Mouse (Mus musculus) intestine, embryonic 14.5 days (tissue): ENCODE measurements around the gene Ttc7b. TPM values are rescaled to one million over a fixed set of nuclear protein-coding genes. Genes with fewer than 3 reads are reported as not detected.
A peak's percentile ranks its signal among the peaks of the same experiment; 100 is the strongest.

Source experiments
- ATAC-seq: fragments of 200-750 bp; cut with Nextera tagmentation; replicated peaks from 2 replicates; pipeline ENCODE4 v1.8.0; 2017; ENCODE audit warnings: low read depth, moderate number of reproducible peaks, moderate TSS enrichment, moderate library complexity; ENCODE audit not compliant: low FRiP score, low TSS enrichment
- DNase-seq: peaks from one replicate; pipeline ENCODE4 v3.0.0-alpha.2; 2018; ENCODE audit warnings: low spot score
- H3K27ac ChIP-seq: fragments of 300-500 bp; sonication (generic); 2 replicates; pipeline ENCODE4 v1.5.1; 2014; ENCODE audit warnings: low read depth, mild to moderate bottlenecking, control low read depth
- H3K27me3 ChIP-seq: fragments of 300-500 bp; sonication (generic); replicated peaks from 2 replicates; pipeline ENCODE4 v1.6.1; 2014; ENCODE audit warnings: low read length, control low read depth; ENCODE audit not compliant: control insufficient read depth, insufficient read depth
- H3K36me3 ChIP-seq: fragments of 300-500 bp; sonication (generic); 2 replicates; pipeline ENCODE4 v1.6.1; 2014; ENCODE audit warnings: low read length, control low read depth; ENCODE audit not compliant: control insufficient read depth, insufficient read depth
- H3K4me1 ChIP-seq: fragments of 300-500 bp; sonication (generic); replicated peaks from 2 replicates; pipeline ENCODE4 v1.6.1; 2014; ENCODE audit warnings: low read length, control low read depth, mixed read lengths; ENCODE audit not compliant: control insufficient read depth, insufficient read depth
- H3K4me2 ChIP-seq: fragments of 300-500 bp; sonication (generic); 2 replicates; pipeline ENCODE4 v1.6.1; 2014; ENCODE audit warnings: low read length
- H3K4me3 ChIP-seq: fragments of 300-500 bp; sonication (generic); 2 replicates; pipeline ENCODE4 v1.5.1; 2014; ENCODE audit warnings: low read depth, low read length, control low read depth, mixed read lengths
- H3K9ac ChIP-seq: fragments of 300-500 bp; sonication (generic); 2 replicates; pipeline ENCODE4 v1.6.1; 2014; ENCODE audit warnings: mild to moderate bottlenecking, low read length
- H3K9me3 ChIP-seq: fragments of 300-500 bp; sonication (generic); 2 replicates; pipeline ENCODE4 v1.6.1; 2016; ENCODE audit warnings: low read length, control low read depth; ENCODE audit not compliant: control insufficient read depth
- WGBS: fragments of 180-500 bp; shearing (Covaris S2); extraction: QIAGEN DNeasy Blood & Tissue Kit; methylation state at CpG from one replicate; pipeline ENCODE4 v1.1.7; 2014; 5-methylcytosine and 5-hydroxymethylcytosine counted together
- polyA plus RNA-seq: library from polyadenylated mRNA; unstranded; fragments of >200 nt; fragmentation: Nextera tagmentation; extraction: Ambion mirVana; gene quantifications from 2 replicates; pipeline ENCODE4 v1.2.1, GENCODE M21; 2014

Ttc7b gene
- polyA plus RNA-seq, 1 experiment from 2014 or later = 5.9 TPM

GRCm38 (mm10) chr12:100369786-100370185 lies 150.8 kb downstream of the Ttc7b start:
- H3K36me3 ChIP-seq = peaks cover 56% of the 10 kb centered on the region
- H3K9ac ChIP-seq = no peak overlapping the region
- no peak for DNase-seq
- no peaks in the 10 kb centered on the region for H3K4me1 ChIP-seq
- H3K27ac ChIP-seq = no peak overlapping the region
- H3K4me3 ChIP-seq = no peak overlapping the region
- no peak overlapping the region for H3K4me2 ChIP-seq
- no peaks in the 10 kb centered on the region for H3K9me3 ChIP-seq
- H3K27me3 ChIP-seq = no peaks in the 10 kb centered on the region
- no peak for ATAC-seq
- 92% methylated on average over 2 of the region's 2 CpGs for WGBS

GRCm38 (mm10) chr12:100369220-100369619 lies 151.4 kb downstream of the Ttc7b start:
- 47% methylated on average over 3 of the region's 3 CpGs for WGBS
- no peaks in the 10 kb centered on the region for H3K9me3 ChIP-seq
- H3K36me3 ChIP-seq = peaks cover 54% of the 10 kb centered on the region
- no peaks in the 10 kb centered on the region for H3K27me3 ChIP-seq
- H3K4me2 ChIP-seq = no peak overlapping the region
- no peak overlapping the region for H3K9ac ChIP-seq
- H3K27ac ChIP-seq = no peak overlapping the region
- no peak overlapping the region for H3K4me3 ChIP-seq
- DNase-seq (no peak), ATAC-seq (no peak)
- no peaks in the 10 kb centered on the region for H3K4me1 ChIP-seq

GRCm38 (mm10) chr12:100361330-100361729 lies 159.3 kb downstream of the Ttc7b start:
- ATAC-seq = no peak
- WGBS = 74% methylated on average over 12 of the region's 12 CpGs
- H3K36me3 ChIP-seq = peaks cover 27% of the 10 kb centered on the region

GRCm38 (mm10) chr12:100358040-100358620 lies 162.5 kb downstream of the Ttc7b start:
- WGBS = 70% methylated on average over 6 of the region's 6 CpGs
- Histone ChIP-seq H3K9ac (no peak overlapping the region), H3K9me3 (no peaks in the 10 kb centered on the region), H3K27ac (no peak overlapping the region), H3K27me3 (no peaks in the 10 kb centered on the region), H3K4me3 (no peak overlapping the region), H3K36me3 (peaks cover 24% of the 10 kb centered on the region), H3K4me1 (no peaks in the 10 kb centered on the region), H3K4me2 (no peak overlapping the region)
- no peak for ATAC-seq
- no peak for DNase-seq

More at GRCm38 (mm10) chr12:100361330-100361729, 159.3 kb downstream of the Ttc7b start:
- no peak overlapping the region for H3K4me3 ChIP-seq
- H3K4me2 ChIP-seq = no peak overlapping the region
- H3K4me1 ChIP-seq = no peaks in the 10 kb centered on the region
- no peaks in the 10 kb centered on the region for H3K9me3 ChIP-seq
- DNase-seq = no peak
- H3K9ac ChIP-seq = no peak overlapping the region
- no peak overlapping the region for H3K27ac ChIP-seq
- H3K27me3 ChIP-seq = no peaks in the 10 kb centered on the region

GRCm38 (mm10) chr12:100356407-100356806 lies 164.2 kb downstream of the Ttc7b start:
- H3K27me3 ChIP-seq = no peaks in the 10 kb centered on the region
- H3K4me3 ChIP-seq = no peak overlapping the region
- H3K9me3 ChIP-seq = no peaks in the 10 kb centered on the region
- 88% methylated on average over 7 of the region's 7 CpGs for WGBS
- no peaks in the 10 kb centered on the region for H3K4me1 ChIP-seq
- ATAC-seq = no peak
- H3K27ac ChIP-seq = no peak overlapping the region
- H3K9ac ChIP-seq = no peak overlapping the region
- peaks cover 28% of the 10 kb centered on the region for H3K36me3 ChIP-seq
- H3K4me2 ChIP-seq = no peak overlapping the region
- DNase-seq = no peak

GRCm38 (mm10) chr12:100355565-100355964 lies 165.1 kb downstream of the Ttc7b start:
- no peak overlapping the region for H3K27ac ChIP-seq
- H3K4me1 ChIP-seq = no peaks in the 10 kb centered on the region
- H3K36me3 ChIP-seq = peaks cover 32% of the 10 kb centered on the region
- H3K4me2 ChIP-seq = no peak overlapping the region
- H3K9me3 ChIP-seq = no peaks in the 10 kb centered on the region
- no peak overlapping the region for H3K9ac ChIP-seq
- DNase-seq (no peak), ATAC-seq (0 out of 2 replicates have a peak, but pooled peaks have one; percentile 27)
- H3K4me3 ChIP-seq = no peak overlapping the region
- 86% methylated on average over 5 of the region's 5 CpGs for WGBS
- H3K27me3 ChIP-seq = no peaks in the 10 kb centered on the region

GRCm38 (mm10) chr12:100353954-100354353 lies 166.7 kb downstream of the Ttc7b start:
- ATAC-seq (no peak), DNase-seq (no peak)
- no peak overlapping the region for H3K4me2 ChIP-seq
- H3K9me3 ChIP-seq = no peaks in the 10 kb centered on the region
- H3K4me3 ChIP-seq = no peak overlapping the region
- no peak overlapping the region for H3K9ac ChIP-seq
- 74% methylated on average over 7 of the region's 7 CpGs for WGBS
- peaks cover 31% of the 10 kb centered on the region for H3K36me3 ChIP-seq
- H3K27me3 ChIP-seq = no peaks in the 10 kb centered on the region
- H3K27ac ChIP-seq = no peak overlapping the region
- no peaks in the 10 kb centered on the region for H3K4me1 ChIP-seq

- Histone ChIP-seq H3K9me3 (no peaks in the 10 kb centered on the region), H3K9ac (no peak overlapping the region), H3K4me1 (no peaks in the 10 kb centered on the region), H3K27ac (no peak overlapping the region), H3K4me2 (no peak overlapping the region), H3K27me3 (no peaks in the 10 kb centered on the region), H3K4me3 (no peak overlapping the region), H3K36me3 (peaks cover 33% of the 10 kb centered on the region)
- DNase-seq (no peak), ATAC-seq (no peak)
- 85% methylated on average over 16 of the region's 16 CpGs for WGBS
Observed at GRCm38 (mm10) chr12:100353075-100353782, 167.4 kb downstream of the Ttc7b start.

- ATAC-seq (no peak), DNase-seq (no peak)
- WGBS = 80% methylated on average over 6 of the region's 6 CpGs
- no peak overlapping the region for H3K27ac ChIP-seq
- H3K36me3 ChIP-seq = peaks cover 30% of the 10 kb centered on the region
- H3K4me3 ChIP-seq = no peak overlapping the region
- no peaks in the 10 kb centered on the region for H3K27me3 ChIP-seq
- H3K9ac ChIP-seq = no peak overlapping the region
- H3K9me3 ChIP-seq = no peaks in the 10 kb centered on the region
- H3K4me2 ChIP-seq = no peak overlapping the region
- no peaks in the 10 kb centered on the region for H3K4me1 ChIP-seq
Observed at GRCm38 (mm10) chr12:100352094-100352493, 168.5 kb downstream of the Ttc7b start.
